Mouse (Mus musculus): Measurements from ENCODE around the gene Pfkp.
A peak's percentile ranks its signal among the peaks of the same experiment; 100 is the strongest.

Gene Pfkp

DNA sequence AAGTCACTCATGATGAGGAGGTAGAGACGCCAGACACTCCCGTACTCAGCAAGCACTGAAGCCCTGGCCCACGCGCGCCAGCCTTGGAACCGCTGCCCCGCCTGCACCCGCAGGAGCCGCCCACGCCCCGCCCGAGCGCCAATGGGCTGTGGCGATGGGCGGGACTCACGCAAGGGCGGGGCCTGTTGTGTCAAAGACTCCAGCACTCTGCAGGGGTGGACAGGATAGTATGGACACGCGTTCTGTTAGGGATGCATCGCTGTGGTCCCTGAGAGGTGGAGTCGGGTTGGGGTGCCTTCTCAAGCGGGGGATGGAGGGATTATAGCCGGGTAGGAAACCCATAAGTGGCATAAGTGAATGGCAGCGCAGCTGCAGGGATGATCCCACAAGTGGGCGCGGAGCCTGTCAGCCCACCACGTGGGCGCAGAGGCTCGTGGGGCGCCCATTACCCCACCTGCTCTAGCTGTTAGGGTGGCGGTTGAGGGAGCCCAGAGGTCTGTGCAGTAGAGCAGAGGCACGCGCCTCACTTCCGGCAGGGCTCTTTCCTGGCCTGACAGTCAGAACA, at the start of gene Pfkp:
Pfkp (minus strand) TSS at position 109 of the 565 bp plus-strand sequence.
- DNase-seq (ENCODE audit: low spot score), result peak; percentile 94

GRCm38 (mm10) chr13:6690607-6691006, 42.0 kb upstream of the Pfkp start:
- DNase-seq (ENCODE audit: low spot score), result no peak

- DNase-seq (ENCODE audit: low spot score), result no peak
These were observed 41.4 kb upstream of the Pfkp start for GRCm38 (mm10) chr13:6689962-6690361.

- DNase-seq (ENCODE audit: low spot score), result peak; percentile 60
These were observed 40.3 kb upstream of the Pfkp start for GRCm38 (mm10) chr13:6688790-6689433.

DNA sequence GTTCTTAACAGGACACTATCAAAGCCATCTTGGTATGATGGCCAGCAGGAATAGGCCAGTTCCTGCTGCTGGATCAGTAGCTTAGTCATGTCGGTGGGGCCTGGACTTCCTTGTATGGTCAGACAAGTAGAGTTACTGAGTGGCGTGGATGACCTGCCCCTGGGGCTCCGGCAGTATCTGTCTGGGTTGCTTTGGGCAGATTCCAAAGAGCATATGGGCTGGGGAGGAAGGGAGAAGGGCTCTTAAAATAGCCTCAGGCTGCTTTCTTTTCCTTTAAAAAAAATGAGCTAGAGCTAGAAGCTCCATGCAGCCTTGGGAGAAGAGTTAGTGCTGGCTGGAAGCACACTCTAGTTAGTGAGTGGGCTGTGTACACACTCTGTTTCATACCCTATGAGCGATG, 18.3 kb upstream of the Pfkp start:
- DNase-seq (ENCODE audit: low spot score), result no peak

GRCm38 (mm10) chr13:6665506-6665905, 16.9 kb upstream of the Pfkp start:
- DNase-seq (ENCODE audit: low spot score), result no peak

DNA sequence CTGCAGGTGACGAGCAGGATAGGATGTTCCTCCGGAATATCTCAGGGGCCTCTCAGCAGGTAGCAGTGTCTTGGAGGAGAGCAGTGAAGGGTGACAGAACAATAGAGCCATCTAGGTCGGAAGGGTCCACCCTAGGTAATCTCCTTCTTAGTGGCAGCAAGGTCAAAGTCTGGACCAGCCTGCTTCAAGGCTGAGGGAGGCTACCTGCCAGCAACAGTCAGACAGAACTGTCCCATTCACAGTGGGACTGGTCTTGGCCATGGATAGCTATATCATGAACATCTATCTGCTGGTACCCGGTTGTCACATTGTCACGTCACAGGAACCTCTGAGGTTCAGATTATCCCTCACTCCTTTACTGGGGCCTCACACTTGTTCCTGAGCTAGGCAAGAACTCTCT, 15.6 kb upstream of the Pfkp start:
- DNase-seq (ENCODE audit: low spot score), result no peak

DNA sequence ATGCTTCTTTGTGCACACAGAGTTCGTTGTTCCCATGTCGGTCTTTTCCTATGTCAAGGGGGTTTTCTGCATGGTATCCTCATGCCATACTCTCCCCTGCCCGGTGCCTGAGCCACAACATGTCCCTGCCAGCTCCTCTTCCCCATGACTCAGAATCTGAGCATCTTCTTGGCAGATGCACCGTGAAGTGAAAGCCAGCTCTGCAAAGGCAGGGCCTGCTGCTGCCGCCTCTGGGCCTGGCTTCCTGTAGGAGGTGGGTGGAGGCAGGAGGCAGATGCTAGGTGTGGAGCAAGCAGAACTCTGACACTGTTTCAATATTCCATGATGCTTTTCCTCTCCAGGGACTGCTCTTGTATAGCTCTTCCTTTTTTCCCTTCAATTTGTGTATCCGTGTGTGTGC, 10.7 kb upstream of the Pfkp start:
- peak; percentile 63 for DNase-seq (ENCODE audit: low spot score)

DNA sequence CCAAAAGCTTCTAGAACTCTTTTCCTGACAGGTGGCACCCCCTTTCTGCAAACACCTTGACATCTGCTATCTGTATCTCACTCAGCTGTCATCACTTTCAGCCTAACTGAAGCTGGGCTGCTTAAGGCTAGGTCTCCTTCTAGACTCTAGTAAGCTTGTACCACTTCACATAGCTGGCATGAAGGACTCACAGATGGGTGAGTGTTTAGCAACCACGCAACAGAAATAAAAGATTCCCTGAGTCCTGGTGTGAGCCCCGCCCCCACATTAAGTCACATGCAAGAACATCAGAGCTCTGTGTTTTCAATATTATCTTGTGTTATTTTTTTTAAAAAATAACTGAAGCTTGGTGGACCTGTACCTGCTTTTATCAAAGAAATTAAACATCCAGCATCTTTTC, 8.7 kb upstream of the Pfkp start:
- peak; percentile 44 for DNase-seq (ENCODE audit: low spot score)

DNA sequence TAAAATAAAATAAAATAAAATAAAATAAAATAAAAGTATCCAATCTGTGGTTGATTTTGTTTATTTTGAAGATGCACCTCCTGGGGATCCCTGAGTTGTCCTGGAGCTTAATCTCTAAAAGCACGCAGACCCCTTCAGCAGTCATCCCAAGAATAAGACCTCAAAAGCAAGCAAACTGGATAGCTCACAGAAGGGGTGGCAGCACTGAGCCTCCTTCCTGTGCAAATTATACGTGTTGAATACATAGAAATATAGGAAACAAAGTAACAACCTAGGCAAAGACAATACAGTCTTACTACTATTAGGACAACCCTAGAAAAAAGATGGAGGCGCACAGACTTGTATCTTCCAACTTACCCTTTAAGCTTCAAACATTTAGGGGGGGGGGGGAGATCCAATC, 965 bp upstream of the Pfkp start:
- DNase-seq (ENCODE audit: low spot score), result no peak

- no peak for DNase-seq (ENCODE audit: low spot score)
These were observed 447 bp downstream of the Pfkp start for GRCm38 (mm10) chr13:6647992-6648668.

GRCm38 (mm10) chr13:6647067-6647991, 1.2 kb downstream of the Pfkp start:
- peak; percentile 49 for DNase-seq (ENCODE audit: low spot score)

DNA sequence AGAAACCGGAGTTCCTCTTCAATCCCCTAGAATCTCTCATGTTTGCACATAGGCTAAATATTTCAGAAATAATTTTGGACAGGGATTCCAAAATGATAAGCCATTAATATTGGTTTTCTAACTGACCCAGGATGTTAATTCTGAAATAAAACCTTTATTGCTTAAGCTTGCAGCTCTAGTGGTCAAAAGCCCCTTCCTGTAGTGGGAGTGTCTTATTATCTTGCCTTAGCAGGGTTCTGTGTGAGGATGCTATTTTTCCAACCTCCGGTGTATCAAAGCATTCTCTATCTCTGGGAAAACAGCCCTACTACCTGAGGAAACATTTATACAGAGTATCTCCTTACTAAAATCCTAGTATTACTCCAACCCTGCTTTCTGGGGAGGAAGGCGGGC, 1.9 kb downstream of the Pfkp start:
- DNase-seq (ENCODE audit: low spot score), result no peak

GRCm38 (mm10) chr13:6646266-6646665, 2.3 kb downstream of the Pfkp start:
- no peak for DNase-seq (ENCODE audit: low spot score)

GRCm38 (mm10) chr13:6643968-6644367, 4.6 kb downstream of the Pfkp start:
- no peak for DNase-seq (ENCODE audit: low spot score)

- DNase-seq (ENCODE audit: low spot score), result no peak
These were observed 5.6 kb downstream of the Pfkp start for GRCm38 (mm10) chr13:6643026-6643425.

DNA sequence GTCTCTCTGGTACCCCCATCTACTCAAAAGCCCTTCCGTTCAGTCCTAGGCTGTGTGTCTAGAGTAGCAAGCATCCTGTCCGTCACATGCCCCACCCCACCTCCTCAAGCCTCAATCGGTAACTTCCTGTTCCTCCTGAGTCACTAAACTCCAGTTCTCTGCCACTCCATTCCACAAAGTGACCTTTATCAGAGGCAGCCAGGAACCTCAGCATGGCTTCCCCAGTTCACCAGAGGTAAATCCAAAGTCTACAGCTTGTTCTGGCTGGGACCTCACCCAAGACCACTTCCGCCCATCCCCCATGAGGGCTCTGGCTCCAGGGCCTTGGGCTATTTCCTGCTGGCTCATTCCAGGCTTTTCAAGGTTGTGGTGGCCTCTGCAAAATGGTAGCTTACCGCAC, 6.1 kb downstream of the Pfkp start:
- no peak for DNase-seq (ENCODE audit: low spot score)

DNA sequence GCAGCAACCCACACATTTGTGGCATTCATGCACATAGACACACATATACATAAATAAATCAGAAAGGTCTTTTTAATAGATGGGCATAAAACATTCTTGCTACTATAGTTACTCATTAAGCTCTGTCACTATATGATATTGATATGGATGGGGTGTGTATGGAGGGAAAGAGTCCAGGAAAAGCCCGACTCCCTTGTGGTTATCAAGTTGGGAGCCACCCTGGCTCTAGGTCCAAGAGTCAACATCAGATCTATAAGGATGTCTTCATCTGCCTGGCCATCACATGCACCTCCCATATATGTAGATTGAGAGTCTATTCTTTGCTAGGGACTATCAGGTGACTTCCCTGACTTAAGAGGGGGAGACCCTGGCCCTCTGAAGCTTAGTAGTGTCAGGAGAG, 7.1 kb downstream of the Pfkp start:
- DNase-seq (ENCODE audit: low spot score), result no peak

DNA sequence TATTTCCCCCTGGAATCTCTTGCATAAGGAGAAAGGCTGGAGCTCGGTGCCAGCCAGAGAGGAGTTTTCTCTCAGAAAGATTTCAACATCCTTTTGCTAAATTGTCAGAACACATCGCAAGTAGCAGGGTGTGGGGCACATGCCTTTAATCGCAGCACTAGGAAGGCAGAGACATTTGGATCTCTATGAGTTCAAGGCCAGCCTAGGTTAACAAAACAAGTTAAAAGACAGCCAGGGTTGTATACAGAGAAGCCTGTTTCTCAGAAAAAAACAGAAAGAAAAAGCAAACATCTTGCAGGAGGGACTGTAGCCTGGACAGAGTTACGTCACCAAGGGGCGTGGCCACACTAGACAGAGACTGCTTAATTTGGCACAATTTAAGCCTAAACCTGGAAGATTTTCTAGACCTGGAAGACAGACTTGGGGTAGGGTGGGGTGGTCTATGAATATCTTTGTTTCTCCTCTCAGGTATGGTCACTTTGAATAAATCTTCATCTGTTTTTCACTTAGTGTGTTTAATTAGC, 9.0 kb downstream of the Pfkp start:
- no peak for DNase-seq (ENCODE audit: low spot score)

DNA sequence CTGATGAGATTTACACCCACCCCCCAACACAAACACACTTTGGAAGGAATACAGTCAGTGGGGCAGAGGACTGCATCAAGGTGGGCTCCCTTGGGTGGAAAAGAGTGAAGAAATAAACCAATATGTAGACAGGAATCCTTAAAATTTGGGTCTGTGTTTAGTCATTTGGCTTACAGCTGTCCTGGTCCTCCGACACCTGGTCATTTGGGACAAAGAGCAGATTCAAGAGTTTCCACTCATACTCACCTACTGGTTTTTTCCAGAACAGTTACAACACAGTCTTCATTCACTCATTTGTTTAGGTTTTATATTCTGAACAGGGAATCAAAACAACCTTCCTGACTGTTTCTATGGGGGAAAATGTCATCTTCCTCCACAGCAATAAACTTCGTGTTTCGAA, 9.6 kb downstream of the Pfkp start:
- no peak for DNase-seq (ENCODE audit: low spot score)

DNA sequence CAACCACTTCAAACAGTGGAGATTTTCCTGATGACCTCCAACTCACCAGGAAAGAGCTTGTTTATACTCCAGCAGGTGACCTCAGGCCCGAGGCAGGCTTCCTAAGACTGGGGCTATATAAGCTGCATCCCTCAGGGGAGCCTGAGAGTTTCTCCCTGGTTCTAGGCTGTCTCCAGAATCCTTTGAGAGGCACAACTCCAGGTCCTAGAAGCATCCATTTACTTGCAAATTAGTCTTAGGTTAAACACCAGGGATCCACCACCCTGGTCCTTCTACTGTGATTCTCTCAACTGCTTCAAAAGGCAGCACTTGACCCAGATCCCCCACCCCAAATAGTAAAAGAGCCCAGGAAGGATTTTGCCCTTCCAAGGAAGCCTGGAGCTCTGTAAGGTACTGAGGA, 10.2 kb downstream of the Pfkp start:
- DNase-seq (ENCODE audit: low spot score), result no peak

GRCm38 (mm10) chr13:6637534-6638124, 10.9 kb downstream of the Pfkp start:
- no peak for DNase-seq (ENCODE audit: low spot score)

Data from layer of hippocampus, adult 11-12 months (tissue).